Mouse (Mus musculus) kidney, adult 9 months (tissue): ENCODE measurements at regions not wholly inside any gene's neighbourhood (a gene's known extent, or its start where the extent isn't known, plus 50 kb on each side); places are given as distances from the start of the nearest gene placed in this dataset.
A peak's percentile ranks its signal among the peaks of the same experiment; 100 is the strongest.

Experiments
- DNase-seq: peaks from one replicate; pipeline ENCODE4 v3.0.0; 2022

DNA sequence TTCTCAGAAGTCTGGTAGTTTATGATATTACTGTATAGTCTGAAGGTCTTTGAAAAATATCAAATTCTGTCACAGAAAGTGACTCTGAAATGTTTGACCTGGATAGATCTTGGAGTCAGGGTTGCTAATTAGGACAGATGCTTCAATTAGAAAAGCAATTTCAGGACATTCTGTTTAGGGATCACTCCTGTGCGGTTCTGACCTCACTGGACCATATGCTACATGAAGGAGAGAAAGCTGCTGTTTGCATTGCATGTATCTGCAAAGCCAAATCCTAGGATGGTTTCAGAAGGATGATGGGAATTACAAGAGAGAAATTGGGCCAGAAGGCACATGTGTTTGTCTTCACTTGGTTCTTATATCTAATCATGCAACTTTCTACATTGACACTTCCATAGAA lies 312.2 kb upstream of the Sphkap start:
- DNase-seq: no peak

- DNase-seq: peak; percentile 41
Measured at GRCm38 (mm10) chr1:83717056-83717455, 309.1 kb upstream of the Sphkap start.

- DNase-seq: no peak
Measured at GRCm38 (mm10) chr1:83701696-83702404, 293.9 kb upstream of the Sphkap start.

DNA sequence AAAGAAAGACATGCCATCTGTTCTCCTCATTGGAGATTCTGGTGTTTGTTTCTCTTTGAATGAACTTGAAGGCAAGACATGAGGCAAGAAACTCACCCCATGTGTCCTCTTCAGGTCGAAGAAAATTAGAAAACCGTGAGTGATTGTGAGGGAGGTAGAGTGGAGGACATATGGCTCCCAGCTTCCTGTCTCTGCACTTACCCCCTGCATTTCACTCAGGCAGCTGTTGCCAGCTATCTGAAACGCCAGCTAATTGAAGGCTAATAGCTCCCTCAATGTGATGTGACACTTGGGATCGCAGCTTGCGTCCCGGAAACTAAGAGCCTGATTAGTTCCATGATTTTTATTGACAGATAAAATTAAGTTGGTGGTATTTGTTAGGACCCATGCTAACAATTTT lies 289.4 kb upstream of the Sphkap start:
- DNase-seq: no peak

- DNase-seq: no peak
Measured at GRCm38 (mm10) chr1:83685221-83685620, 277.2 kb upstream of the Sphkap start.

DNA sequence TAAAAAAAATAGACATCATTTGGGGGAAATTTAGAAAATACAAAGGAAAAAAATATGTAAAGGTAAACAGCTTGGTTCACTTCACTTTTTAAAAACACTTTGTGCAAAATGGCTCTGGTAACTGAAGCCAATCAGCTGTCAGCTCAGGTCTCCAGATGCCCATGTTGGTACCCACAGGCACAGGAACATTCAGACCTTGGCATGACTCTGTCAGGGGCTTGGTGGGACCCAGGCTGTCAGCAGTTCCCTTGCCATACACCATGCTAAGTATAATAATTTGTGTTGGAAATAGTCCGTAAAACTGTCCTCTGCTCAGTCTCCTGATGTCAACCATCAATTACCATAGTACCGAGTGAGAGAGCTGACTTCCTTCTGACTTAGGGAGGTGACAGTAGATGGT lies 257.3 kb upstream of the Sphkap start:
- DNase-seq: no peak

DNA sequence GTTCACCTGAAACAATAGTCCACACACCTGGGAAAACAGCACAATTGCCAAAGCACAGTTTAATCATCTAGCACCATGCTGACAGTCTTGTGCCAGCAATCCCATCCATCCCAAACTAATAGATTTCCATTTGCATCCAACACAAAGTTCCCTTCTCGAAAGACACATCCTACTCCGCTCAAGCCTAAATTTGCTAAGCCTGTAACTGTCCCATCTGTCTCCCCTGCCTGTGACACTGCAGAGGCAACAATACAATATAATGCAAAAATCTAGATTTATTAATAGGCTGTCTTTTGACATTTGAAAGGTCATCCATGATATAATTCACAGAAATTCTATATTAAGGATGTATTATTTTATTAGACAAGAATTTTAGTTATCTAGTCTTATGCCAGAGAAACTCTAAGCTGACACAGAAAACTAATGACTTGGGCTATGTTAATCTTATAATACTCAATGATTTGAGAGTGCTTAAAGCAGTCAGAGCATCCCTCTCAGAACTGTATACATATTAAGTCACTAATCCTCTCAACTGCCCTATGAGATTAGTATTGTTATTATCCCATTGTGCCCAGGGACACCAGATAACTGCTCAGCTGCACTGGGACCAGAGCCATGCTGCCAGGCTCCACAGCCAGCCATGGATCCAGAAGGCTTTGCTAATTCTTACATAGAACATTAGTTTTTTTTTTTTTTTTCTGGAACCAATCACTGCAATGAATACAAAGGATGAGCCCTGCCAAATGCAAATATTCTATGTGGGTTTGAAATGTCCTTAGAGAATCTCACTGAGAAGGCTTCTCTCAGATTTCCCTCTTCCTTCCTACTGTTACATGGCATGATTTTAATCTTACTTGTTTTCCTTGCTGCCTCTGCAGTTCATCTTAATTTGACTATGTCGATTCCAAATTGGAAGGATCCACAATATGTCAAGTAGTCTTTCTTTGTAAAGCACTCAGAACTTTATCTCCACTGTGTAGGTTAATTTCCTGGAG lies 254.1 kb upstream of the Sphkap start:
- no peak for DNase-seq

- DNase-seq: no peak
Measured at GRCm38 (mm10) chr1:83653661-83654060, 245.7 kb upstream of the Sphkap start.

DNA sequence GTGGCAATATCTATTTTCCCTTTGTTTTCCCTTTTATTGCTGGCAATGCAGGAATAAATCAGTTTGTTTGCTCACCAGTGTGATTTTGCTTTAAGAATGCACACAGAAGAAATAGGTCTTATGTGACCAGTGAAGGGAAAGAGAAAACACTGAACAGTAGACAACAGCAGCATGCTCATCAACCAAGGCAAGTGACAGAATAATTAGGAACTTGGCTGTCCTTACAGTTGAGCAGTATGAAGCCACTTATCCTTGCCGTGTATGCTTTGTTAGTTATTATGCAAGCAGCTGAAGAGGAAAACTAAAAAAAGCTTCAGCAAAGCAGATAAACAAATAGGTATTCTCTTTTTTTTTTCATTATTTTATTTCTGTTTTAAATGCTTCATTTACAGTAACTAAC lies 237.6 kb upstream of the Sphkap start:
- no peak for DNase-seq

DNA sequence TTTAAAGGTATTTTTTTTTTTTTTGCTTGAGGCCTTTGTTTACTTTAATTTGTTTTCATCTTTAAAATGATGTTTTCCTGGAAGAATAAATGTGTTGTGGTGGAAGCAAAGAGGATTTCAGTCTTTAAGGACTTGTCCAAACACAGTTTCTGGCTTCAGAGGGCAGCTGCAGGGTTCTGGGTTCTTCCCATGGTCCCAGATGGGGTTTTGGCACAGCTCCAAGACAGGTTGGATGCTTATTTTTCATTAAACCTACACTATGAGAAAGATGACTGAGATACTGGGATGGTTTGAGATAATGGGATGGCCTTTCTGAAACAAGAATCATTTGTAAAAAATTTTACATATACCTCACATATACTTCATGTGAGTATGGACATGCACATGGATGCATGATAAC lies 234.7 kb upstream of the Sphkap start:
- DNase-seq: no peak

- no peak for DNase-seq
Measured at GRCm38 (mm10) chr1:83636051-83636450, 228.1 kb upstream of the Sphkap start.

GRCm38 (mm10) chr1:83631798-83632197 lies 223.8 kb upstream of the Sphkap start:
- DNase-seq: no peak

GRCm38 (mm10) chr1:83631394-83631793 lies 223.4 kb upstream of the Sphkap start:
- no peak for DNase-seq

GRCm38 (mm10) chr1:83587258-83587657 lies 179.3 kb upstream of the Sphkap start:
- DNase-seq: no peak

GRCm38 (mm10) chr1:83583041-83583440 lies 175.0 kb upstream of the Sphkap start:
- no peak for DNase-seq

DNA sequence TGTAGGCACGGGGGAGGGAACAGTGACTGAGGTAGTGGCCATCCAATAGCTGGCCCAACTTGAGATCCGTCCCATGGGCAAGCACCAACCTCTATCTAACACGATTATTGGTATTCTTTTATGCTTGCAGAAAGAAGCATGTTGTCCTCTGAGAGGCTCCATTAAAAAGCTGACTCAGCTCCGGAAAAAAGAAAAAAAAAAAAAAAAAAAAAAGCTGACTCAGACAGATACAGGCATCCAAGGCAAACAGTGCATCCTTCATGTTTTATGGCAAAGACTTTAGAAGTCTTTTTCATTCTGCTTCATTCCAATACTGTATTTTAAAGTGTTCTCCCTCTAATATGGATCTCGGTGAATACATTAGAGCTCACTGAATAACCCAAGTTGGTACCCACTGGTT lies 162.0 kb upstream of the Sphkap start:
- no peak for DNase-seq

DNA sequence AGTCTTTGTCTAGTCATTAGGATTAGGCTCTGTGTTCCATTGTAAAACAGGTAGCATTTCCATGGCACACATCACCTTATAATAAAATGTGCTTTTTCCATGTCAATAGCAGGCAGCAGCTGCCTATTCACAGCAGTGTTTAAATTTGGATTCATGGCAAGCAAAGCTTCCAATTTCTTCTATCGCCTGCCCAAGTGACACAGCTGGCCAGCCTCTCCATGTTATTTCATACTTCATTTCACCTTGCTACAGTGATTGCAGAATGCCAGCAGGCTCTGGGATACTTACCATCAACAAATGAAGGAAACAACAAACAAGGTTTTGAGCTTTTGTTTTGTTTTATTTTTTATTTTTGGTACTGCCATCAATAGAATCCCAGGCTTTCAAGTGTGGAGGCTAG lies 160.7 kb upstream of the Sphkap start:
- DNase-seq: no peak

DNA sequence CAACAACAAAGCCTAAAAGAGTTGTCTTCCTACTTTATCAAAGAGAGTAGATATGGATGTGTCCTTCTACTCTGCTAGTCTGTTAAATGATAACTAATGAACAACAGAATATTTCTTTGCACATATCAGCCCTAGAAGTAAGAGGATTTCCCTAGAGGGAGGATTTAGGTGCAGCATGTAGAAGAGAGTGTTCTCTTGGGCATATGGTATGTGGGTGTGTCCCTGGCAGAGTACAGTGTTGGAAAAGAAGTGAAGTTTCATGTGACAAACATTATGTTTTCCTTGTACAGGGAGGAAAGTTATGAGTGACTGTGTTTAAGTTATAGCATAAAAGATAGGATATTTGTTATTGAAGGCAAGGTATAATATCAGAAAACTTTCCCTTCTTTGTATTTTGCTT lies 143.6 kb upstream of the Sphkap start:
- no peak for DNase-seq

GRCm38 (mm10) chr1:83535461-83535860 lies 127.5 kb upstream of the Sphkap start:
- no peak for DNase-seq

DNA sequence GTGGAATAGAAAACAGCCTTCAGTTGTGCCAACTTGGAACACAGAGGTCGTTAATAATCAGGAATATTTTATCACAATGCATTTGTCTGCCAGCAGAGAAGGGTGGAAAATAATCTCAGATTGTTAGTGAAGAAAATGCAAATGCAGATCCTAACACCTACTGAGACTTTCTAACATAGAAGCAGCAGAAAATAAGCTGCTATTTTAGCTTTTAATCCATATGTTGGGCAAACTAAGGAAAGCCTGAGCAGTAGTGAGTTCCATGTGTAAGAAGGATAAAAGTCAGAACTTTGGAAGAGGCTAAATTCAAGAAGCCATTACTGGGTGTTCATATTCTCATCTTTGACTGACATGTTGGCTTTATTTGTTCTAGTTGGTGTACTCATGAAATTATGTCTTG lies 119.8 kb upstream of the Sphkap start:
- DNase-seq: no peak

DNA sequence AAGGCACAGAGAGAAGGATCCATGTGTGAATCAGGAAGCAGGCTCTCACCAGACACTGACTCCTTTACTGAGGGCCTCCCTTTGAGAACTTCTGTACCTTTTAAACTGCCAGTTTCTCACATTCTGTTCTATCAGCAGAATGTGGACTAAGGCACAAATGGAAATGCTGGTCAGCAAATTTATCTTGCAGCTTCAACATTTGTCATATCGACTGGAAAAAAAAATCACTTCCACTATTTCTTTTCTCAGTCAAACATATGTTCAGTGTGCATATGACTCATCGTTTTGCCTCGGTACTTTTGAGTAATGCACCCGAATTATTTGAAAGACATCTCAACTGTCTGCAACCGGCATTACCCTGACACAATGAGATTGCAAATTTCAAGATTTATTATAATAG lies 101.4 kb upstream of the Sphkap start:
- DNase-seq: no peak

- DNase-seq: no peak
Measured at GRCm38 (mm10) chr1:83505386-83505785, 97.4 kb upstream of the Sphkap start.

GRCm38 (mm10) chr1:83496888-83497287 lies 88.9 kb upstream of the Sphkap start:
- no peak for DNase-seq

- no peak for DNase-seq
Measured at GRCm38 (mm10) chr1:83496380-83496779, 88.4 kb upstream of the Sphkap start.
